Mouse (Mus musculus): Measurements from ENCODE around the gene Rhox4a. TPM values are rescaled to one million over a fixed set of nuclear protein-coding genes. Genes with fewer than 3 reads are reported as not detected.
"Not testable (repeated sequence)": the region's sequence is repeated elsewhere in the genome, so short reads cannot be mapped to it uniquely, and the experiment has no call there.

Rhox4a gene
- total RNA-seq (2014; rRNA removed) (not detected in 2 replicates), polyA plus RNA-seq (2012; rRNA removed) (not detected in 2 replicates)

DNA sequence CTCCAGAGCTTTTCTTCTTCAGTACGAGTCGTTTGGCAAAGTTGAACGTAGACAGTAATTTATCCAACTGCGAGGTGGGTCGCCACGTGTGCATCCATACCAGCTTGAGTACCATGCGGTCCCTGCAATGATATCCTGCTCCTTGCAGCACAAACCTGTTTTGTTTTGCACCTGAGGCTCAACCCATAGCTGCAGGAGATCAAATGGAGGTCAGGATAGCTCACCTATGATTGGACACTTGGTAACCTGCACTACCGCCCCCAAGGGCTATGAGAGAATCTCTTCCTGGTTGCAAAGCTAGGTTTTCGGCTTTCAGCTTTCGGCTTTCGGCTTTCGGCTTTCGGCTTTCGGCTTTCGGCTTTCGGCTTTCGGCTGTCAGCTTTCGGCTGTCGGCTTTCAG, at the start of gene Rhox4a:
Gene Rhox4a (plus strand): TSS at position 301 of the 400 bp plus-strand sequence.
- not testable (repeated sequence) for H3K27me3 ChIP-seq (ENCODE audit: control insufficient read depth, insufficient read depth, low read length); H3K9ac ChIP-seq (ENCODE audit: low read depth, low read length); H3K4me1 ChIP-seq (ENCODE audit: control insufficient read depth, insufficient read depth, low read length); H3K27ac ChIP-seq (replicated peaks; ENCODE audit: insufficient read depth, low read depth, low read length); H3K4me3 ChIP-seq (ENCODE audit: insufficient read depth, low read depth, low read length); H3K79me2 ChIP-seq (ENCODE audit: control insufficient read depth, insufficient read depth, low read length); H3K36me3 ChIP-seq (ENCODE audit: control insufficient read depth, insufficient read depth, low read length); DNase-seq (ENCODE audit: extremely low read depth, low read depth, low spot score)
- WGBS = 91% methylated on average over 11 of the region's 19 CpGs

DNA sequence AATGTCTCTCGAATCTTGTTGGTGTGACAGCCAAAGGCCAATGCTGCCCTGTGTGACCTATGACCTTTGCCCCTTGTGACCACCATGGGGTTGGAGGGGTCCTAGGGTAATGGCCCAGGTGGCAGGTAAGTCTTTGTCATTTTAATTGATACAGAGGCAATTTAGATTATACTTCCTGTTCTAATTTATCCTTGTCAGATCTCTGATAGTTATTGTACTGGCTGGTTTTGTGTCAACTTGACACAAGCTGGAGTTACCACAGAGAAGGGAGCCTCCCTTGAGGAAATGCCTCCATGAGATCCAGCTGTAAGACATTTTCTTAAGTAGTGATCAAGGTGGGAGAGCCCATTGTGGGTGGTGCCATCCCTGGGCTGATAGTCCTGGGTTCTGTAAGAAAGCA, 43.0 kb upstream of the Rhox4a start, which contains the start of gene Rhox1:
Gene Rhox1 (minus strand): TSS at position 101 of the 400 bp plus-strand sequence.
- H3K79me2 ChIP-seq (ENCODE audit: control insufficient read depth, insufficient read depth, low read length); H3K4me3 ChIP-seq (ENCODE audit: insufficient read depth, low read depth, low read length); H3K27ac ChIP-seq (replicated peaks; ENCODE audit: insufficient read depth, low read depth, low read length); H3K27me3 ChIP-seq (ENCODE audit: control insufficient read depth, insufficient read depth, low read length); H3K36me3 ChIP-seq (ENCODE audit: control insufficient read depth, insufficient read depth, low read length); DNase-seq (ENCODE audit: extremely low read depth, low read depth, low spot score); H3K4me1 ChIP-seq (ENCODE audit: control insufficient read depth, insufficient read depth, low read length); H3K9ac ChIP-seq (ENCODE audit: low read depth, low read length): not testable (repeated sequence)
- 90% methylated on average over 1 of the region's 1 CpGs for WGBS

DNA sequence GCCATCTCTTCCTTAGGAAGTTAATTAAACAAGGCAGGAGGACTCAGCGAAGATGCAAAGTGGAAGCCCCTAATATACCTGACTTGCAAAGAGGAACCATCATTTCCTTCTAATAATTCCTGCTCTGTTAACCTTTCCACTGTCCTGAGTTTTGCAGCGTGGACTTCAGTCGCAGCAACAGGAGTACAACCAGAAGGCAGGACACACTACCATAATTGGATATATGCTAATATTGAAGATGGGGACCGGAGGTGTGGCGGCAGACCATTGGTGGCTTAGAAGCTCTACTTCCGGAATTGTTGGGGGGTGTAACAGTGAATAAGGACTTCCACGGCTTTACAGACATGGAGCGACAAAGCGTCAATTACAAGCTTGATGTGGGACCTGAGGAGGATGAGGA, 20.5 kb upstream of the Rhox4a start, which contains the start of gene Rhox2a:
Gene Rhox2a (plus strand): TSS at position 301 of the 400 bp plus-strand sequence.
- not testable (repeated sequence) for H3K4me1 ChIP-seq (ENCODE audit: control insufficient read depth, insufficient read depth, low read length); H3K4me3 ChIP-seq (ENCODE audit: insufficient read depth, low read depth, low read length); H3K27me3 ChIP-seq (ENCODE audit: control insufficient read depth, insufficient read depth, low read length); H3K27ac ChIP-seq (replicated peaks; ENCODE audit: insufficient read depth, low read depth, low read length); DNase-seq (ENCODE audit: extremely low read depth, low read depth, low spot score); H3K9ac ChIP-seq (ENCODE audit: low read depth, low read length); H3K79me2 ChIP-seq (ENCODE audit: control insufficient read depth, insufficient read depth, low read length); H3K36me3 ChIP-seq (ENCODE audit: control insufficient read depth, insufficient read depth, low read length)
- WGBS = 100% methylated on average over 1 of the region's 9 CpGs

DNA sequence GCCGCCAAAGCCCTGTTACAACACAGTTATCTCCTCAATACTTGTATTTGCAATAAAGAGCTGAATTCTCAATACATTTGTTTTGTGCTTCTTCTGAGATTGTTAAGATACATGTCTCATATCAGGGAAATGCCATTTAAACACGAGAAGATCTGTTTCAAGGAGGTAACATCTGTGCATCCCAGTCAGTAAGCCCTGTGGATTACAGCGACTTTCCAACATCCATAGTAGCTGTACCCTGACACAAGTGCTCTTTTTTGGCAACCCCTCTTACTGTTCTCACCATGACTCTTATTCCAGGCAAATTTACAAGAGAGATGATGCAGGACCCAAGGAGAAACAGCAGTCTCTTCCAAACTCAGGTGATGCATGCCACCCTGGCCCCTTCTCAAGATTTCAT, 15.5 kb upstream of the Rhox4a start, which contains the start of gene Rhox3a:
Gene Rhox3a (plus strand): TSS at position 301 of the 400 bp plus-strand sequence.
- not testable (repeated sequence) for H3K4me1 ChIP-seq (ENCODE audit: control insufficient read depth, insufficient read depth, low read length); DNase-seq (ENCODE audit: extremely low read depth, low read depth, low spot score); H3K36me3 ChIP-seq (ENCODE audit: control insufficient read depth, insufficient read depth, low read length); H3K4me3 ChIP-seq (ENCODE audit: insufficient read depth, low read depth, low read length); H3K79me2 ChIP-seq (ENCODE audit: control insufficient read depth, insufficient read depth, low read length); H3K27me3 ChIP-seq (ENCODE audit: control insufficient read depth, insufficient read depth, low read length); H3K27ac ChIP-seq (replicated peaks; ENCODE audit: insufficient read depth, low read depth, low read length); H3K9ac ChIP-seq (ENCODE audit: low read depth, low read length)
- 73% methylated on average over 1 of the region's 3 CpGs for WGBS

Other genes with a start within 250 kb of the Rhox4a start
- not detected in 2 replicates for gene Sowahd, start 216.5 kb upstream of the Rhox4a start, total RNA-seq (2014; rRNA removed)
- gene Sowahd, start 216.5 kb upstream of the Rhox4a start, polyA plus RNA-seq (2012; rRNA removed) = not detected in 2 replicates
- gene Rpl39, start 179.9 kb upstream of the Rhox4a start, total RNA-seq (2014; rRNA removed) = 175 and 207 TPM in 2 replicates
- gene Rpl39, start 179.9 kb upstream of the Rhox4a start, polyA plus RNA-seq (2012; rRNA removed) = 35.1 and 37.0 TPM in 2 replicates
- 4.6 and 5.7 TPM in 2 replicates for gene Upf3b, start 155.0 kb upstream of the Rhox4a start, total RNA-seq (2014; rRNA removed)
- gene Upf3b, start 155.0 kb upstream of the Rhox4a start, polyA plus RNA-seq (2012; rRNA removed) = 1.4 and 2.2 TPM in 2 replicates
- 4.3 and 5.0 TPM in 2 replicates for gene Nkap, start 138.5 kb upstream of the Rhox4a start, total RNA-seq (2014; rRNA removed)
- gene Nkap, start 138.5 kb upstream of the Rhox4a start, polyA plus RNA-seq (2012; rRNA removed) = 0.97 and 1.1 TPM in 2 replicates
- not detected in 2 replicates for gene Akap14, start 96.5 kb upstream of the Rhox4a start, total RNA-seq (2014; rRNA removed)
- gene Akap14, start 96.5 kb upstream of the Rhox4a start, polyA plus RNA-seq (2012; rRNA removed) = not detected in 2 replicates
- 297 and 311 TPM in 2 replicates for gene Ndufa1, start 74.2 kb upstream of the Rhox4a start, total RNA-seq (2014; rRNA removed)
- 260 and 276 TPM in 2 replicates for gene Ndufa1, start 74.2 kb upstream of the Rhox4a start, polyA plus RNA-seq (2012; rRNA removed)
- 0.87 and 1.1 TPM in 2 replicates for gene Rnf113a1, start 74.1 kb upstream of the Rhox4a start, total RNA-seq (2014; rRNA removed)
- gene Rnf113a1, start 74.1 kb upstream of the Rhox4a start, polyA plus RNA-seq (2012; rRNA removed) = 1.4 and 1.7 TPM in 2 replicates
- gene Gm9, start 54.3 kb upstream of the Rhox4a start, total RNA-seq (2014; rRNA removed) = not detected in 2 replicates
- gene Gm9, start 54.3 kb upstream of the Rhox4a start, polyA plus RNA-seq (2012; rRNA removed) = not detected in 2 replicates
- not detected in 2 replicates for gene Rhox1, start 43.1 kb upstream of the Rhox4a start, total RNA-seq (2014; rRNA removed)
- not detected in 2 replicates for gene Rhox1, start 43.1 kb upstream of the Rhox4a start, polyA plus RNA-seq (2012; rRNA removed)
- not detected in 2 replicates for gene Rhox2a, start 20.4 kb upstream of the Rhox4a start, total RNA-seq (2014; rRNA removed)
- gene Rhox2a, start 20.4 kb upstream of the Rhox4a start, polyA plus RNA-seq (2012; rRNA removed) = not detected in 2 replicates
- gene Rhox3a, start 15.4 kb upstream of the Rhox4a start, total RNA-seq (2014; rRNA removed) = not detected in 2 replicates
- not detected in 2 replicates for gene Rhox3a, start 15.4 kb upstream of the Rhox4a start, polyA plus RNA-seq (2012; rRNA removed)
- gene Rhox3a2, start 114.7 kb downstream of the Rhox4a start, total RNA-seq (2014; rRNA removed) = not detected in 2 replicates
- gene Rhox3a2, start 114.7 kb downstream of the Rhox4a start, polyA plus RNA-seq (2012; rRNA removed) = not detected in 2 replicates
- gene Rhox4a2, start 125.5 kb downstream of the Rhox4a start, total RNA-seq (2014; rRNA removed) = not detected in 2 replicates
- not detected in 2 replicates for gene Rhox4a2, start 125.5 kb downstream of the Rhox4a start, polyA plus RNA-seq (2012; rRNA removed)
- gene Rhox2b, start 146.7 kb downstream of the Rhox4a start, total RNA-seq (2014; rRNA removed) = not detected in 2 replicates
- gene Rhox2b, start 146.7 kb downstream of the Rhox4a start, polyA plus RNA-seq (2012; rRNA removed) = not detected in 2 replicates
- not detected in 2 replicates for gene Rhox4b, start 167.2 kb downstream of the Rhox4a start, total RNA-seq (2014; rRNA removed)
- not detected in 2 replicates for gene Rhox4b, start 167.2 kb downstream of the Rhox4a start, polyA plus RNA-seq (2012; rRNA removed)
- not detected in 2 replicates for gene Rhox2c, start 188.3 kb downstream of the Rhox4a start, total RNA-seq (2014; rRNA removed)
- gene Rhox2c, start 188.3 kb downstream of the Rhox4a start, polyA plus RNA-seq (2012; rRNA removed) = not detected in 2 replicates
- gene Rhox3c, start 193.2 kb downstream of the Rhox4a start, total RNA-seq (2014; rRNA removed) = not detected in 2 replicates
- not detected in 2 replicates for gene Rhox3c, start 193.2 kb downstream of the Rhox4a start, polyA plus RNA-seq (2012; rRNA removed)
- not detected in 2 replicates for gene Rhox4c, start 215.0 kb downstream of the Rhox4a start, total RNA-seq (2014; rRNA removed)
- not detected in 2 replicates for gene Rhox4c, start 215.0 kb downstream of the Rhox4a start, polyA plus RNA-seq (2012; rRNA removed)
- not detected in 2 replicates for gene Rhox2d, start 228.1 kb downstream of the Rhox4a start, total RNA-seq (2014; rRNA removed)
- not detected in 2 replicates for gene Rhox2d, start 228.1 kb downstream of the Rhox4a start, polyA plus RNA-seq (2012; rRNA removed)
- gene Rhox4d, start 249.0 kb downstream of the Rhox4a start, total RNA-seq (2014; rRNA removed) = not detected in 2 replicates
- not detected in 2 replicates for gene Rhox4d, start 249.0 kb downstream of the Rhox4a start, polyA plus RNA-seq (2012; rRNA removed)